Mouse (Mus musculus) thymus, adult 2 months (tissue): ENCODE results near the gene Zfp882.

Experiments
- CTCF ChIP-seq: fragments of 200-500 bp; IDR thresholded peaks from 2 replicates; pipeline ENCODE4 v1.5.1; 2012; ENCODE audit warnings: mild to moderate bottlenecking, control low read depth, low read length, moderate library complexity, borderline replicate concordance; ENCODE audit not compliant: control insufficient read depth, poor library complexity, insufficient read depth; ENCODE audit errors: extremely low read depth
- POLR2A ChIP-seq: fragments of 200-500 bp; IDR thresholded peaks from 2 replicates; pipeline ENCODE4 v1.6.1; 2012; ENCODE audit warnings: mild to moderate bottlenecking, low read length, control low read depth, moderate library complexity; ENCODE audit not compliant: control insufficient read depth, poor library complexity, insufficient read depth; ENCODE audit errors: extremely low read depth

GRCm38 (mm10) chr8:71908309-71909261 lies at the start of gene Zfp882, which contains the start of gene Zfp617:
- TF ChIP-seq CTCF, result peak; percentile 67; the same call in 1 of the 2 replicates
- 0 out of 2 replicates have a peak, but pooled peaks have one; percentile 34 for TF ChIP-seq POLR2A
